Comparison of ENCODE assay signal across 10 mouse cellular contexts in genomic region chr2:38186438-38186837, GRCm38 (mm10).
DNase-seq lines count a peak whose midpoint lies in the region; ATAC-seq and TF ChIP-seq lines count a peak whose summit lies in the region.
"Had no signal": no experiment of that assay in that cellular context is flagged by ENCODE, and none has a peak within 500 bp of the region (broad histone marks: within the 10 kb centered on the region; RNA-seq: fewer than 3 reads in every experiment).

No protein-coding gene starts in this region.

- ATAC-seq in hindbrain, embryonic 13.5 days (ENCODE audit: low FRiP score), result no peak

- no peak overlapping the region for H3K4me2 ChIP-seq in hindbrain, embryonic 13.5 days
- H3K4me2 ChIP-seq: neural tube, embryonic 12.5 days had no signal

- H3K9ac ChIP-seq in hindbrain, embryonic 13.5 days, result no peak overlapping the region
- H3K9ac ChIP-seq: neural tube, embryonic 12.5 days had no signal

- peak; percentile 53 for DNase-seq in embryo, embryonic 10 days (ENCODE audit: low spot score)
- DNase-seq in embryo, embryonic 10.5 days (ENCODE audit: low spot score), result no peak
- no peak for DNase-seq in left cerebral cortex, adult 2 months (ENCODE audit: extremely low spot score in 1 of 2, low spot score in 2 of 2)
- DNase-seq in left cerebral cortex, postnatal 36 days (ENCODE audit: low spot score in 2 of 2), result no peak
- DNase-seq in adipocyte (ENCODE audit: low spot score), result peak; percentile 18
- peak; percentile 11 for DNase-seq in lung, postnatal 14 days
- DNase-seq in embryonic facial prominence, embryonic 10.5 days (ENCODE audit: low spot score), result no peak
- DNase-seq: cerebellum, adult 18-20 months had no signal

- H3K9me3 ChIP-seq in embryonic facial prominence, embryonic 10.5 days, result no peaks in the 10 kb centered on the region
- no peaks in the 10 kb centered on the region for H3K9me3 ChIP-seq in hindbrain, embryonic 13.5 days
- H3K9me3 ChIP-seq: neural tube, embryonic 12.5 days had no signal

- intact Hi-C loops in left cerebral cortex, adult 2 months (cut with DNase I), result no loop called here
- intact Hi-C loops in left cerebral cortex, postnatal 36 days (cut with DNase I), result no loop called here

- no peak overlapping the region for H3K27ac ChIP-seq in left cerebral cortex, adult 2 months
- no peak overlapping the region for H3K27ac ChIP-seq in embryonic facial prominence, embryonic 10.5 days (replicated peaks)
- no peak overlapping the region for H3K27ac ChIP-seq in hindbrain, embryonic 13.5 days
- H3K27ac ChIP-seq: neural tube, embryonic 12.5 days had no signal

- no peaks in the 10 kb centered on the region for H3K27me3 ChIP-seq in embryonic facial prominence, embryonic 10.5 days (replicated peaks; ENCODE audit: low read depth, poor library complexity, severe bottlenecking)
- no peaks in the 10 kb centered on the region for H3K27me3 ChIP-seq in hindbrain, embryonic 13.5 days
- H3K27me3 ChIP-seq: neural tube, embryonic 12.5 days had no signal

- no peak overlapping the region for H3K4me3 ChIP-seq in left cerebral cortex, adult 2 months
- H3K4me3 ChIP-seq in embryonic facial prominence, embryonic 10.5 days, result no peak overlapping the region
- no peak overlapping the region for H3K4me3 ChIP-seq in hindbrain, embryonic 13.5 days
- H3K4me3 ChIP-seq: neural tube, embryonic 12.5 days had no signal

- WGBS in embryonic facial prominence, embryonic 10.5 days, result 73% methylated on average over 2 of the region's 2 CpGs
- 77% methylated on average over 2 of the region's 2 CpGs for WGBS in hindbrain, embryonic 13.5 days

- no peaks in the 10 kb centered on the region for H3K36me3 ChIP-seq in embryonic facial prominence, embryonic 10.5 days (replicated peaks)
- no peaks in the 10 kb centered on the region for H3K36me3 ChIP-seq in hindbrain, embryonic 13.5 days
- H3K36me3 ChIP-seq: neural tube, embryonic 12.5 days had no signal

- no peaks in the 10 kb centered on the region for H3K4me1 ChIP-seq in embryonic facial prominence, embryonic 10.5 days
- no peaks in the 10 kb centered on the region for H3K4me1 ChIP-seq in hindbrain, embryonic 13.5 days (replicated peaks)
- H3K4me1 ChIP-seq: neural tube, embryonic 12.5 days had no signal

- TF ChIP-seq CTCF in left cerebral cortex, adult 2 months (IDR thresholded peaks at IDR 0.05), result peak; percentile 27

Comparison
In these comparisons a context has a peak if more than half of its experiments do, and no peak if none do; other contexts are left out.
1. DNase-seq: peak in embryo, embryonic 10 days (single experiment), adipocyte (single experiment) and lung, postnatal 14 days (single experiment); none in embryo, embryonic 10.5 days (single experiment), left cerebral cortex, adult 2 months (0 of 2), left cerebral cortex, postnatal 36 days (0 of 2) and embryonic facial prominence, embryonic 10.5 days (single experiment).